Mouse (Mus musculus) heart, postnatal 0 days (tissue): ENCODE data around the gene Gab2.

Experiments used
- CTCF ChIP-seq: IDR thresholded peaks from 2 replicates; pipeline ENCODE4 v1.5.1; 2016; ENCODE audit warnings: antibody characterized with exemption, control low read depth, low read depth
- EP300 ChIP-seq: IDR thresholded peaks from 2 replicates; pipeline ENCODE4 v1.6.1; 2016; ENCODE audit warnings: antibody characterized with exemption, low read depth

GRCm38 (mm10) chr7:97136453-97136852, 55.1 kb downstream of the Gab2 start:
- TF ChIP-seq CTCF, result no peak
- TF ChIP-seq EP300, result no peak
